Mouse (Mus musculus) spleen, embryonic (tissue): ENCODE measurements around the gene Egfr.

Experiments used
- CTCF ChIA-PET: fragments of 350-600 bp; sonication (Branson Sonifier 250); formaldehyde crosslinking; loops from one replicate; lab custom pipeline; 2022; lab: Charles Lee

Egfr gene

DNA sequence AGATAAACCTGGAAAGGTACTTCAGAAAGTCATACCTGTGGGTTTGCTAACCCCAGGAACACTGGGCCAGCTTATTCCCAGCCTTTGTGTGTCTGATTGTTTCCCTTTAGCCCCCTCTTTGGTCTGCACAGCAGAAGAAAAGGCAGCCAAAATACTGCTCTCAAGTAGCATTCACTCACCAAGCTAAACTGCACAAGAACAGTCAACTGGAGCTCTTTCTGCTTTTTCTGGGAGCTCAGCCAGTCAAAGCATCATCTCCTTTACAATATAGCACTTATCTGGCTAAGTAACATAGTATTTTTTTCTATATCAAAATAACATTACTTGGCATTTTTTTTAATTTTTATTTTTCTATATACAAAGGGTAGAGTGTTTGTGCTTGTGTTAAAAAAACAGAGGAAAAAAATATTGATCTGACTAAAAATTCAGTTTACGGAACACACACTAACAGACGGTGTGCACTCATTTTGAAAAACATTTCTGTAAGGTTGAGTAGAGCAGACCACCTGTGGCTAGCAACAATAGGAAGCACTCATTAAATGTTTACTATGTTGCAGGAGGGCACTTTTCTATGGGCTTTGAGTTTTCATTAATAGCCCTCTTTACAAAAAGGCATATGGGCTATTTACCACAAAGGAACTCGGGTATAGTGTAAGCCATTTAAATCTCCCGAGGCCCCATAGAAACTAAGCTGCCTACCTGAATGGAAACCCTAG is 72.0 kb downstream of the Egfr start:
- CTCF ChIA-PET: no interaction called here

GRCm38 (mm10) chr11:16829468-16829867 is 77.5 kb downstream of the Egfr start:
- CTCF ChIA-PET: no interaction called here

DNA sequence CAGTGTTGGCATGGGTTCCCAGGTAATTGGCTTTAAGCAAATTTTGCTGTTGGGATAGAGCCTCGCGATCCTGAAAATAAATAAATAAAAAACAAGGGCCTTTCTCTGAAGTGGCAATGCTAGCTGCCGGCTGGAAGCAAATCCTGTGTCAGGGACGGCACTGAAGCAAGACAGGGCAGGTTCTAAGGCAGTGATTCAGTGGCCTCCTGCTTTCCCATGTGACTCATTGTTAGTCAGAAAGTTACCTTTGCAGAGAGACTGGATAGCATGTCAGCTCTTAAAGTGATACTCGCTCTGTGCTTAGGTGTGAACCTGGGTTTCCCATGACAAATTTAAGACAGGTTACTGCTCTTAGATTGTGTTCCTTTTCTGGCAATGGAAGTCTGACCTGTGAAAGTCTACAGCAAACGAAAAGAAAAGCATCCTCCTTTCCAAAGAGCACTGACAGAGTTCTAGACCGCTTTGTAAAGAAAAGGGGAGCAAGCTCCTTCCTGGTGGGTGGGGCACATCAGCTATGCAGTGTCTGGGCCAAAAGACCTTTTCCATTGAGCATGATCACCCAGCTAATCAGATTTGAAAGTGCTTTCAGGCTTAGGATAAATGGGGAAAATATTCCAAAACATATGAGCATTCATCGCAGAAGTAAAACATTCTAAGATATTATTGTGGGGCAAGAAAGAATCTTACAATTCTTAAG is 78.7 kb downstream of the Egfr start:
- CTCF ChIA-PET: interaction anchor here (0.5 kb wide), 1 partner anchor 11 kb away, joined by 4 read pairs; no protein-coding TSS in a partner anchor

GRCm38 (mm10) chr11:16831974-16832464 is 80.0 kb downstream of the Egfr start:
- CTCF ChIA-PET: no interaction called here

DNA sequence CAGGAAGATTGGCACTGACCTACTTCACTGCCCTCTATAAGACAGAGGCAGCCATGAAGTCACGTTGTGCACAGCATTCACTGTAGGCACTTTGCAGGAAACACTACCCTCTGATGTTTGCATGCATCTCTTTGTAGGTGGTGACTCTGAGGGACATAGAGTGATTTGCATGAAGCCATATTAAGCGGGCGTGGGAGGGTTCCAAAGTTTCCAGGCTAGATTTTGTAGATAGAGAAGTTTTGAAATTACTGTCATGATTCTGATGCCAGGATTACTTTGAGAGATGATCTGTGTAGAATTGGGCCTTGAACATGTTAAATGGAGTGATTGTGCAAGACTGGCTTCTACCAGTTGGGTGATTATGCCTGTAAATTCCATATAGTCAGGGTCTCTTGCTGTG is 86.8 kb downstream of the Egfr start:
- CTCF ChIA-PET: no interaction called here

DNA sequence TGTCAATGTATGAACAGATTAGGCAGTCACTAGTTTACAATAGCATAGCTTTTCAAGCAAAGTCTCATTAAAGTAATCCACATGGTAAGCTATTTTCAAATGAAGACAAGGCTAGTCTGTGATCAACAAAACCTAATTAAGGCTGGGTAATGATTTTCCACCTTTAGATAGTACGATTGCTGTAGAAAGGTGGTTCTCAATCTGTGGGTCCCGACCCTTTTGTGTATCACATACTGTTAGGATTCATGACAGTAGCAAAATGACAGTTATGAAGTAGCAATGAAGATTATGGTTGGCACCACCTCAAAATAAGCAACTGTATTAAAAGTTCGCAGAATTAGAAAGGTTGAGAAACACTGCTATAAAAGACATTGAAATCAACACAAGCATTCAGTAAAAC is 90.9 kb downstream of the Egfr start:
- CTCF ChIA-PET: no interaction called here

- CTCF ChIA-PET: no interaction called here
Measured at GRCm38 (mm10) chr11:16843889-16844568, 92.0 kb downstream of the Egfr start.

DNA sequence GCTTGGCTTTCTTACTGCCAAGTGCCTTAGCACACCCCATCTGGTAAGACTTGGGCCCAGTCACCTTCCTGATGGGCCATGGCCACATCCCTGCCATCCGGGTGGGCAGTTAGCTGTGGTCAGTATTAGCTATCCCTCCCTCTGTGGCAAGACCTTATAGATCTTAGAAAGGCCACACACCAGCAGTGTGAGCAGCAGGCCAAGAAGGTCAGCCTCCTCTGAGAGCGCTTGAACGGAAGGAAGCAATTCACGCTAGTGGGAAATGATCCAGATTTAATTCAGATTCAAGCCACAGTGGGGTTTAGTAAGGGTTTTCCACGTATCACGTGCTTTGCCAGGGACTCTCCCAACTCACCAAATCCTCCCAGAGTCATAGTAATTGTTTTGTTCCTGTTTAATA is 96.9 kb downstream of the Egfr start:
- CTCF ChIA-PET: no interaction called here

DNA sequence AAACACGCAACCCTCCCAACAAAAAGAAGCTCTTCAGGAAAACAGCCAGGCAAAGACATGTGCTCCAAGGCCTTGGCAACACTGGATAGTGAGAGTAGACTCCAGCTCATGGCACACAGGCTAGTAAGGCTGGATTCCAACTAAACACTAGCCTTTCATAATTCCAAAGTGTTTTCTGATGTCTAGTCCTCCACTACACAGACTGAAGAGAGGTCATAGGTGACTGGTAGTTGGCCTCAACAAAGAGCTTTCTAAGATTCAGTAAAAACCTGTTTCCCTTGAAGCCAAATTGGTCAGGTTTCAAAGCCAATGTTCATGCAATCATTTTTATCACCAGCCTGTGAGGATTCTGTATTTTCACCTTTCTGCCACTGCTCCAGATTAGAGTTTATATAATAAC is 99.4 kb downstream of the Egfr start:
- CTCF ChIA-PET: interaction anchor here (0.6 kb wide), 1 partner anchor 157 kb away, joined by 10 read pairs; no protein-coding TSS in a partner anchor

DNA sequence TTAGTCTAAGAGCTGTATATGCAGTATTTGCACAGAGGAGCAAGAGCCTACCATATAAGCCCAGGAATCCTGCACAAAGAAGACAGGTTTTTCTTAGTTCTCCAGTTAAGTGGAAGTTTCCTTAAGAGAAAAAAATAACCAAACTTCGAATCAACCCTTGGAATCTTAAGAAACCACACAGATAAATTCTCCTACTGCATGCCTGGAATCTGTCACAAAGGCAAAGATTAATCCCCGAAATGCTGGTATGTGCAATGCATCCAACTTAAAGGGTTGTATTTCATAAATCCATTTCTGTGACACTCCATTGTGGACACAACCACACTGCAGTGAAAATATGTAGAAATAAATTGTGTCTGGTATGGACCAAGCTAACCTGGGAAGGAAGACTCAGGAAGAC is 102.1 kb downstream of the Egfr start:
- CTCF ChIA-PET: no interaction called here

DNA sequence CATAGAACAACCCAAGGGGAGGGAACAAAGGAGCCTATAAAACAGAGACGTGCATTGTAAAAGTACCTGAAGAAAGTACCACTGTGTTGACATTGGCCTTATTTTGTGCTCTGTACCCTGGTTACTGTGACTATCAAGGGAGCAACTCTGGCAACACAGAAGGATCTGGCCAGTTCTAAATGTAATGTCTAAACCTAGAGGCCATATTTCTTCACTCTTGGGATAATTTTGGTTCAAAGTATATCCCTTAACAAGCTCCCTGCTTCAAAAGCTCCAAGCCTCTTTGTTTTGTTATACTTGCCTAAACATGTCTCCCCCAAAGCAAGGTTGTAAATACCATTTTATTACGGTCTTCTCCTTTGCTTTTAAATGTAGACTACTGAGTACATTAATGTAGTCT is 105.3 kb downstream of the Egfr start:
- CTCF ChIA-PET: no interaction called here

GRCm38 (mm10) chr11:16861037-16861436 is 109.0 kb downstream of the Egfr start:
- CTCF ChIA-PET: interaction anchor here (0.6 kb wide), 1 partner anchor 24 kb away, joined by 3 read pairs; no protein-coding TSS in a partner anchor

GRCm38 (mm10) chr11:16863547-16863946 is 111.5 kb downstream of the Egfr start:
- CTCF ChIA-PET: no interaction called here

GRCm38 (mm10) chr11:16864980-16865561 is 113.1 kb downstream of the Egfr start:
- CTCF ChIA-PET: no interaction called here

DNA sequence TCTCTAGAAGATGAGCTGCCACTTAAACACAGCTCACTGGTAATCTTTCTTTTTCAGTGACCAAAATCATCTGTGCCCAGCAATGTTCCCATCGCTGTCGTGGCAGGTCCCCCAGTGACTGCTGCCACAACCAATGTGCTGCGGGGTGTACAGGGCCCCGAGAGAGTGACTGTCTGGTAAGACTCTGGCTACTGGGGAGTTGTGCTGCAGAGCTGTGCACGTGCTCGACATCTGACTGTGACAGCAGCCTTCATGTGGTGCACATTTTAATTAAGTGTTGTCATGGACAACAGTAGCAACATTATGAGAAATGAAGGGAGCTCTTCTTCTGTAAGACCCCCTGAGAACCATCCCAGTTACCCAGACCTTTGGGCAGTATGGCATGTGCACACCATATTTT is 116.0 kb downstream of the Egfr start:
- CTCF ChIA-PET: no interaction called here

DNA sequence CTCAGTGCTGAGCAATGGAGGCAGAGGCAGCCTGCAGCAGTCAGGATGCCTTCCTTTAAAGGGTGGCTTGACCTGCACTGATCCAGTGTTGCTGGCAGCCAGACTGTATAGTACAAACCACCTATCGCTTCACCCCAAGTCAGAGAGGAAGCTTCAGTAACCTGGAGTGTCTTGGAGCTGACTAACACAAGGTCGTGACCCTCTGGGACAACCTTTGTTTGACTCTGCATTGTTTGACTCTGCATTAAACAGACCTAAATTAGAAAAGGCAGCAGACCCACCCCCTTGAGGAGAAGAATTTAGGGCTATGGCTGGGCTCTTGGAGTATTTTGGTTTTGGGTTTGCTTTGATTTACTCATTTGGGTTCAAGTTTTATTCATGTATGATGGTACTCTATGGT is 117.5 kb downstream of the Egfr start:
- CTCF ChIA-PET: no interaction called here

- CTCF ChIA-PET: no interaction called here
Measured at GRCm38 (mm10) chr11:16871120-16871519, 119.1 kb downstream of the Egfr start.

GRCm38 (mm10) chr11:16877676-16878378 is 125.8 kb downstream of the Egfr start:
- CTCF ChIA-PET: no interaction called here

GRCm38 (mm10) chr11:16881932-16882331 is 129.9 kb downstream of the Egfr start:
- CTCF ChIA-PET: no interaction called here

- CTCF ChIA-PET: no interaction called here
Measured at GRCm38 (mm10) chr11:16886152-16886551, 134.1 kb downstream of the Egfr start.

DNA sequence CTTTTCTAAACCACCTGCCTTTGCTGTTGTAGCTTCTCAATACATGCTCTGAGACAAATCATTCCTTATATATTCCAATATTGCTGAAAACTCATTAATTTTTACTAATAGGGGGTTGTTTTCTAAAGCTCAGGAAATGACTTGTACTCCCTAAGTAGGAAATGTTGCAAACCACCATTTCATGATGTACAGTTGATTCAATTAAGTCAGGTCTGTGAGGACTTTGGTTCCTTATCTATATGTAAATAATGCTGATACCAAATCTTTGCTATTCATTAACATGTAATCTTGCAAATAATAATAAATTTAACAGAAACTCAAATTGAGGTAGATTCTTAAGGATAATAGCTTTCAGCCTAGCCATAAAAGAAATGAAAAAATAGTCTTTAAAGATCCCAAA is 136.1 kb downstream of the Egfr start:
- CTCF ChIA-PET: no interaction called here
